Mouse (Mus musculus) cerebellum, adult 2 months (tissue): ENCODE measurements around the gene Gm11114.

Experiments
- CTCF ChIP-seq: fragments of 200-500 bp; IDR thresholded peaks from 2 replicates; pipeline ENCODE4 v1.5.1; 2011; ENCODE audit warnings: low read depth, mild to moderate bottlenecking, control low read depth, low read length, moderate library complexity, borderline replicate concordance; ENCODE audit not compliant: insufficient read depth
- POLR2A ChIP-seq: fragments of 200-500 bp; IDR thresholded peaks from 2 replicates; pipeline ENCODE4 v1.6.1; 2011; ENCODE audit warnings: low read length, control low read depth, borderline replicate concordance; ENCODE audit not compliant: insufficient read depth

DNA sequence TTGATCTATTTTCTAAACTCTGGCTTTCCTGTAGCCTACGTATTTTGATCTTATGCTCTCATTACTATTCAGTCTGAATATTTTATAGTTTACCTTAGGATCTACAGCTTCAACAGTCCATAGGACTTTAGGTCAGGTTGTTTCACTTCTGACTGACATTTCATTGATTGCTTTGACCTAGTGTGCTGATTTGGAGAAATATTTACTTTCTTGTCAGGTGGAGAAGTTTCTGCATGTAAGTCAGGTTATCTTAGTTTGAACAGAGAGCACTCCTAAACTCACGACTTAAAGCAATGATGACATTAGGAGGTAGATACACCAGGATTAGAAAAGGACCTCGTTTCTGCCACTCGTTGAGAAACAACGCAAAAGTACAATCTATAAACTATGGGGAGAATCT is 45.7 kb upstream of the Gm11114 start:
- TF ChIP-seq CTCF, result no peak
- TF ChIP-seq POLR2A, result no peak
